Mouse (Mus musculus): ENCODE data around the gene Gm21680. TPM values are rescaled to one million over a fixed set of nuclear protein-coding genes. Genes with fewer than 3 reads are reported as not detected.
A peak's percentile ranks its signal among the peaks of the same experiment; 100 is the strongest.
"Not testable (repeated sequence)": the region's sequence is repeated elsewhere in the genome, so short reads cannot be mapped to it uniquely, and the experiment has no call there.

Gene Gm21680
- 0.19 and 0.21 TPM in 2 replicates for polyA plus RNA-seq (2015; fragmentation: Nextera tagmentation; extraction: Ambion mirVana)

DNA sequence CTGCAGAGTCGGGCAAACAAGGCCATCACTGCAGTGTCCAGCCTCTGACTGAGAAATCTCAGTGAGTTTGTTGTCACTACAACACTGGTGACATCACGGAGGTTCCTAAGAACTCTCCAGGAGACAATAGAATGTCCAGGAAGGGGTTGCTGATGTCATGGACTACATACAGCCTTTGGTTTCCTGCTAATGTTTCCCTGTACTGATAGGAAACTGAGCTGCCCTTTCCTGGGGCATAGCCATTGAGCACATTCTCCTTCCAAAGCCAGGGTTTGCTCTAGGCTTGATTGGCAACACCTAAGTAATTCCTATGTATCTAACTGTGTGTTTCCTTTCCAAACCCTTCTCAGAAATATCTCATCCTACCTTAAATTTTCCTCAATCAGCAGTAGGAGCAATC, at the start of gene Gm21680:
Gene Gm21680 (minus strand): TSS at position 101 of the 400 bp plus-strand sequence.
- not testable (repeated sequence) for H3K27ac ChIP-seq (ENCODE audit: low read depth, low read length); H3K27me3 ChIP-seq (replicated peaks; ENCODE audit: control insufficient read depth, insufficient read depth, low read length); ATAC-seq; H3K4me2 ChIP-seq (ENCODE audit: low read length); H3K36me3 ChIP-seq (ENCODE audit: control insufficient read depth, insufficient read depth, low read length); H3K4me1 ChIP-seq (ENCODE audit: control insufficient read depth, insufficient read depth, low read depth, low read length); H3K9ac ChIP-seq (ENCODE audit: low read depth, low read length); H3K9me3 ChIP-seq (ENCODE audit: control insufficient read depth, low read length); H3K4me3 ChIP-seq (ENCODE audit: low read length)
- no CpG with 5 or more reads among the region's 2 CpGs for WGBS

DNA sequence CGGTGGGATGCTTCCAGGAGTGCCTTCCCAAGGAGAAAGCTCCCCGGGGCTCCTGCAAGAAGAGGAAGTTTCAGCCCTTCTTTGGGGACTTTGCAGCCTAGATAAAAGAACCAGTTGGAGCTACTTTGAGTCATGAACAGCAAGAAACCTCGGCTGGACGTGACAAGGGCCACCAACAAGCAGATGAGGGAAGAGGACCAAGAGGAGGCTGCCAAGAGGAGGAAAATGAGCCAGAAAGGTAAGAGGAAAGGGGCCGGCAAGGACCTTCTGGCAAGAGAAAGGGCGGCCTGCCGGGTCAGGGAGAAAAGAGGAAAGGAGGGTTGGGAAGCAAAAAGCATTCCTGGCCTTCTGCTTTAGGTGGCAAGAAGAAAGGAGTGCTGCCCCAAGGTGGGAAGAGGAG, 35.2 kb upstream of the Gm21680 start:
- not testable (repeated sequence) for H3K4me1 ChIP-seq (ENCODE audit: control insufficient read depth, insufficient read depth, low read depth, low read length); H3K27me3 ChIP-seq (replicated peaks; ENCODE audit: control insufficient read depth, insufficient read depth, low read length); H3K9ac ChIP-seq (ENCODE audit: low read depth, low read length); H3K27ac ChIP-seq (ENCODE audit: low read depth, low read length); H3K36me3 ChIP-seq (ENCODE audit: control insufficient read depth, insufficient read depth, low read length); ATAC-seq; H3K9me3 ChIP-seq (ENCODE audit: control insufficient read depth, low read length)
- 67% methylated on average over 6 of the region's 7 CpGs for WGBS
- Histone ChIP-seq H3K4me2 (ENCODE audit: low read length) (peak overlapping the region; percentile 58; the same call in 1 of the 2 replicates), H3K4me3 (ENCODE audit: low read length) (peak overlapping the region; percentile 37; the same call in 1 of the 2 replicates)

DNA sequence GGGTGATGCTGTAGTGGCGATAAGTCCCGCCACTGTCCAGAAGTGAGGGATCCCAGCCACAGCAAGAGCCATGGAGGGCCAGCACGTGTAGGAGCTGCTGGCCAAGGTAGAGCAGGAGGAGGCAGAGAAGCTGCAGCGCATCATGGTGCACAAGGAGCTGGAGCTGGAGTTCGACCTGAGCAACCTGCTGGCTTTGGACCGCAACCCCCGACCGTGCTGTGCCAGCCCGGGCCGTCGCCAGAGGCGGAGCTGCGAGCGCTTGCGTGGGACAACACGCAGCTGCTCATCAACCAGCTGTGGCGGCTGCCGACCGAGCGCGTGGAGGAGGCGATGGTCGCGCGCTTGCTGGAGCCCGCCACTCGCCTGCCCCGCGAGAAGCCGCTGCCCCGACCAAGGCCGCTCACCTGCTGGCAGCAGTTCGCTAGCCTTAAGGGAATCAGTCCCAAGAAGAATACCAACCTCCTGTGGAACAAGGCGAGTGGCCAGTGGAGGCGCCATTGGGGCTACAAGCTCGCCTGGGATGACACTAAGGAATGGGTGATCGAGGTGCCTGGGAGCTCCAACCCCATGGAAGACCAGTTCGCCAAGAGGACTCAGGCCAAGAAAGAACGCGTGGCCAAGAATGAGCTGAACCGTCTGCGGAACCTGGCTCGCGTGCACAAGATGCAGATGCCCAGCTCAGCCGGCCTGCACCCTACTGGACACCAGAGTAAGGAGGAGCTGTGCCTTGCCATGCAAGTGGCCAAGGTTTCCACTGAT, 34.7 kb upstream of the Gm21680 start:
- not testable (repeated sequence) for H3K4me1 ChIP-seq (ENCODE audit: control insufficient read depth, insufficient read depth, low read depth, low read length); H3K27me3 ChIP-seq (replicated peaks; ENCODE audit: control insufficient read depth, insufficient read depth, low read length); H3K9me3 ChIP-seq (ENCODE audit: control insufficient read depth, low read length); H3K36me3 ChIP-seq (ENCODE audit: control insufficient read depth, insufficient read depth, low read length); H3K27ac ChIP-seq (ENCODE audit: low read depth, low read length)
- ATAC-seq = peak; percentile 95
- WGBS = 17% methylated on average over 40 of the region's 45 CpGs
- H3K9ac ChIP-seq (ENCODE audit: low read depth, low read length) = peak overlapping the region; percentile 41
- peak overlapping the region; percentile 37 for H3K4me3 ChIP-seq (ENCODE audit: low read length)
- peak overlapping the region; percentile 58 for H3K4me2 ChIP-seq (ENCODE audit: low read length)

DNA sequence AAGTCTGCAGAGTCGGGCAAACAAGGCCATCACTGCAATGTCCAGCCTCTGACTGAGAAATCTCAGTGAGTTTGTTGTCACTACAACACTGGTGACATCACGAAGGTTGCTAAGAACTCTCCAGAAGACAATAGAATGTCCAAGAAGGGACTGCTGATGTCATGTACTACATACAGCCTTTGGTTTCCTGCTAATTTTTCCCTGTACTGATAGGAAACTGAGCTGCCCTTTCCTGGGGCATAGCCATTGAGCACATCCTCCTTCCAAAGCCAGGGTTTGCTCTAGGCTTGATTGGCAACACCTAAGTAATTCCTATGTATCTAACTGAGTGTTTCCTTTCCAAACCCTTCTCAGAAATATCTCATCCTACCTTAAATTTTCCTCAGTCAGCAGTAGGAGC, 32.2 kb upstream of the Gm21680 start, which contains the start of gene Gm1979:
Gene Gm1979 (minus strand): TSS at position 101 of the 400 bp plus-strand sequence.
- WGBS = 83% methylated on average over 1 of the region's 2 CpGs
- H3K4me3 ChIP-seq (ENCODE audit: low read length); H3K27ac ChIP-seq (ENCODE audit: low read depth, low read length); H3K27me3 ChIP-seq (replicated peaks; ENCODE audit: control insufficient read depth, insufficient read depth, low read length); H3K36me3 ChIP-seq (ENCODE audit: control insufficient read depth, insufficient read depth, low read length); H3K9me3 ChIP-seq (ENCODE audit: control insufficient read depth, low read length); H3K4me1 ChIP-seq (ENCODE audit: control insufficient read depth, insufficient read depth, low read depth, low read length); H3K9ac ChIP-seq (ENCODE audit: low read depth, low read length); H3K4me2 ChIP-seq (ENCODE audit: low read length); ATAC-seq: not testable (repeated sequence)

DNA sequence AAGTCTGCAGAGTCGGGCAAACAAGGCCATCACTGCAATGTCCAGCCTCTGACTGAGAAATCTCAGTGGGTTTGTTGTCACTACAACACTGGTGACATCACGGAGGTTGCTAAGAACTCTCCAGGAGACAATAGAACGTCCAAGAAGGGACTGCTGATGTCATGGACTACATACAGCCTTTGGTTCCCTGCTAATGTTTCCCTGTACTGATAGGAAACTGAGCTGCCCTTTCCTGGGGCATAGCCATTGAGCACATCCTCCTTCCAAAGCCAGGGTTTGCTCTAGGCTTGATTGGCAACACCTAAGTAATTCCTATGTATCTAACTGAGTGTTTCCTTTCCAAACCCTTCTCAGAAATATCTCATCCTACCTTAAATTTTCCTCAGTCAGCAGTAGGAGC, 16.1 kb upstream of the Gm21680 start, which contains the start of gene Gm21698:
Gene Gm21698 (minus strand): TSS at position 101 of the 400 bp plus-strand sequence.
- not testable (repeated sequence) for H3K4me1 ChIP-seq (ENCODE audit: control insufficient read depth, insufficient read depth, low read depth, low read length); H3K4me2 ChIP-seq (ENCODE audit: low read length); H3K9me3 ChIP-seq (ENCODE audit: control insufficient read depth, low read length); H3K36me3 ChIP-seq (ENCODE audit: control insufficient read depth, insufficient read depth, low read length); ATAC-seq; H3K9ac ChIP-seq (ENCODE audit: low read depth, low read length); H3K4me3 ChIP-seq (ENCODE audit: low read length); H3K27me3 ChIP-seq (replicated peaks; ENCODE audit: control insufficient read depth, insufficient read depth, low read length); H3K27ac ChIP-seq (ENCODE audit: low read depth, low read length)
- WGBS = no CpG with 5 or more reads among the region's 3 CpGs

DNA sequence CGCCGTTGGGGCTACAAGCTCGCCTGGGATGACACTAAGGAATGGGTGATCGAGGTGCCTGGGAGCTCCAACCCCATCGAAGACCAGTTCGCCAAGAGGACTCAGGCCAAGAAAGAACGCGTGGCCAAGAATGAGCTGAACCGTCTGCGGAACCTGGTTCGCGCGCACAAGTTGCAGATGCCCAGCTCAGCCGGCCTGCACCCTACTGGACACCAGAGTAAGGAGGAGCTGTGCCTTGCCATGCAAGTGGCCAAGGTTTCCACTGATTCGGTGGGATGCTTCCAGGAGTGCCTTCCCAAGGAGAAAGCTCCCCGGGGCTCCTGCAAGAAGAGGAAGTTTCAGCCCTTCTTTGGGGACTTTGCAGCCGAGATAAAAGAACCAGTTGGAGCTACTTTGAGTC, 15.4 kb downstream of the Gm21680 start:
- not testable (repeated sequence) for H3K9me3 ChIP-seq (ENCODE audit: control insufficient read depth, low read length); H3K4me1 ChIP-seq (ENCODE audit: control insufficient read depth, insufficient read depth, low read depth, low read length); H3K27me3 ChIP-seq (replicated peaks; ENCODE audit: control insufficient read depth, insufficient read depth, low read length); H3K36me3 ChIP-seq (ENCODE audit: control insufficient read depth, insufficient read depth, low read length); H3K27ac ChIP-seq (ENCODE audit: low read depth, low read length); H3K9ac ChIP-seq (ENCODE audit: low read depth, low read length)
- WGBS = 63% methylated on average over 16 of the region's 17 CpGs
- H3K4me2 ChIP-seq (ENCODE audit: low read length) = peak overlapping the region; percentile 46
- peak; percentile 24; the same call in 1 of the 2 replicates for ATAC-seq
- H3K4me3 ChIP-seq (ENCODE audit: low read length) = peak overlapping the region; percentile 26

DNA sequence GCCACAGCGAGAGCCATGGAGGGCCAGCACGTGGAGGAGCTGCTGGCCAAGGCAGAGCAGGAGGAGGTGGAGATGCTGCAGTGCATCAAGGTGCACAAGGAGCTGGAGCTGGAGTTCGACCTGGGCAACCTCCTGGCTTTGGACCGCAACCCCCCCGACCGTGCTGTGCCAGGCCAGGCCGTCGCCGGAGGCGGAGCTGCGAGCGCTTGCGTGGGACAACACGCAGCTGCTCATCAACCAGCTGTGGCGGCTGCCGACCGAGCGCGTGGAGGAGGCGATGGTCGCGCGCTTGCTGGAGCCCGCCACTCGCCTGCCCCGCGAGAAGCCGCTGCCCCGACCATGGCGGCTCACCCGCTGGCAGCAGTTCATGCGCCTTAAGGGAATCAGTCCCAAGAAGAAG, 15.9 kb downstream of the Gm21680 start:
- not testable (repeated sequence) for H3K27ac ChIP-seq (ENCODE audit: low read depth, low read length); H3K9ac ChIP-seq (ENCODE audit: low read depth, low read length); H3K4me1 ChIP-seq (ENCODE audit: control insufficient read depth, insufficient read depth, low read depth, low read length); H3K36me3 ChIP-seq (ENCODE audit: control insufficient read depth, insufficient read depth, low read length); H3K27me3 ChIP-seq (replicated peaks; ENCODE audit: control insufficient read depth, insufficient read depth, low read length); H3K9me3 ChIP-seq (ENCODE audit: control insufficient read depth, low read length)
- ATAC-seq = peak; percentile 61
- 38% methylated on average over 22 of the region's 32 CpGs for WGBS
- peak overlapping the region; percentile 26 for H3K4me3 ChIP-seq (ENCODE audit: low read length)
- H3K4me2 ChIP-seq (ENCODE audit: low read length) = peak overlapping the region; percentile 46

DNA sequence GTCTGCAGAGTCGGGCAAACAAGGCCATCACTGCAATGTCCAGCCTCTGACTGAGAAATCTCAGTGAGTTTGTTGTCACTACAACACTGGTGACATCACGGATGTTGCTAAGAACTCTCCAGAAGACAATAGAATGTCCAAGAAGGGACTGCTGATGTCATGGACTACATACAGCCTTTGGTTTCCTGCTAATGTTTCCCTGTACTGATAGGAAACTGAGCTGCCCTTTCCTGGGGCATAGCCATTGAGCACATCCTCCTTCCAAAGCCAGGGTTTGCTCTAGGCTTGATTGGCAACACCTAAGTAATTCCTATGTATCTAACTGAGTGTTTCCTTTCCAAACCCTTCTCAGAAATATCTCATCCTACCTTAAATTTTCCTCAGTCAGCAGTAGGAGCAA, 18.1 kb downstream of the Gm21680 start, which contains the start of gene Gm21671:
Gene Gm21671 (minus strand): TSS at position 101 of the 400 bp plus-strand sequence.
- H3K27ac ChIP-seq (ENCODE audit: low read depth, low read length); H3K9me3 ChIP-seq (ENCODE audit: control insufficient read depth, low read length); ATAC-seq; H3K27me3 ChIP-seq (replicated peaks; ENCODE audit: control insufficient read depth, insufficient read depth, low read length); H3K4me2 ChIP-seq (ENCODE audit: low read length); H3K4me1 ChIP-seq (ENCODE audit: control insufficient read depth, insufficient read depth, low read depth, low read length); H3K9ac ChIP-seq (ENCODE audit: low read depth, low read length); H3K4me3 ChIP-seq (ENCODE audit: low read length); H3K36me3 ChIP-seq (ENCODE audit: control insufficient read depth, insufficient read depth, low read length): not testable (repeated sequence)
- 89% methylated on average over 2 of the region's 2 CpGs for WGBS

DNA sequence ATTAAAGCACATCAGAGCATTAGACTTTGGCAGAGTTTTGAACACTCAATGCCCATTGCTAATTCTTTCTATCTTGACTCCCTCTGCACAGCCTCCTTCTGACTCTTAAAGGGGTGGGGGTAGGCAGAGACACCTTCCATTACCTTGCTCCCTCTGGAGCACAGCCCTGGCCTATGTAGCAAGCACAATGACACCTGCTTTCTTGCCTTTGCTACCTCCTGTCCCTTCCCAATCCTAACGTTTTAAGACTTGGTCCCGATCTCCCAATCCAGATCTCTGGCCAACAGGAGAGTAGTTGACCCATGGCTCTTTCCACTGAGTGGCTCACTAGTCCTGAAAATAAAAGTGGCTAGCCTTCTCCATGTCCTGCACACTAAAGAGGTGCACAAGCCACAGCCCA, 27.1 kb downstream of the Gm21680 start:
- H3K27me3 ChIP-seq (replicated peaks; ENCODE audit: control insufficient read depth, insufficient read depth, low read length); H3K36me3 ChIP-seq (ENCODE audit: control insufficient read depth, insufficient read depth, low read length); H3K4me3 ChIP-seq (ENCODE audit: low read length); H3K4me1 ChIP-seq (ENCODE audit: control insufficient read depth, insufficient read depth, low read depth, low read length); H3K9ac ChIP-seq (ENCODE audit: low read depth, low read length); H3K27ac ChIP-seq (ENCODE audit: low read depth, low read length); H3K4me2 ChIP-seq (ENCODE audit: low read length); ATAC-seq; H3K9me3 ChIP-seq (ENCODE audit: control insufficient read depth, low read length): not testable (repeated sequence)
- 81% methylated on average over 2 of the region's 2 CpGs for WGBS
